Mouse (Mus musculus) heart, embryonic 12.5 days (tissue): ENCODE data around the gene Tmem178. TPM values are rescaled to one million over a fixed set of nuclear protein-coding genes. Genes with fewer than 3 reads are reported as not detected.

ENCODE experiments used
- ATAC-seq: fragments of 200-750 bp; cut with Nextera tagmentation; 2 replicates; pipeline ENCODE4 v1.8.0; 2017; ENCODE audit warnings: moderate TSS enrichment, moderate library complexity; ENCODE audit not compliant: insufficient number of reproducible peaks, low FRiP score
- H3K27ac ChIP-seq: fragments of 300-500 bp; sonication (generic); 2 replicates; pipeline ENCODE4 v1.5.1; 2016; ENCODE audit warnings: mild to moderate bottlenecking, moderate library complexity; ENCODE audit not compliant: poor library complexity, severe bottlenecking
- H3K27me3 ChIP-seq: fragments of 300-500 bp; sonication (generic); replicated peaks from 2 replicates; pipeline ENCODE4 v1.6.1; 2016; ENCODE audit warnings: mild to moderate bottlenecking, moderate library complexity
- H3K36me3 ChIP-seq: fragments of 300-500 bp; sonication (generic); 2 replicates; pipeline ENCODE4 v1.6.1; 2016; ENCODE audit warnings: mild to moderate bottlenecking, moderate library complexity
- H3K4me1 ChIP-seq: fragments of 300-500 bp; sonication (generic); replicated peaks from 2 replicates; pipeline ENCODE4 v1.6.1; 2016; ENCODE audit warnings: mild to moderate bottlenecking
- H3K4me2 ChIP-seq: fragments of 300-500 bp; sonication (generic); 2 replicates; pipeline ENCODE4 v1.6.1; 2016; ENCODE audit warnings: mild to moderate bottlenecking, moderate library complexity
- H3K4me3 ChIP-seq: fragments of 300-500 bp; sonication (generic); 2 replicates; pipeline ENCODE4 v1.5.1; 2016; ENCODE audit warnings: mild to moderate bottlenecking
- H3K9ac ChIP-seq: fragments of 300-500 bp; sonication (generic); 2 replicates; pipeline ENCODE4 v1.6.1; 2016; ENCODE audit warnings: mild to moderate bottlenecking, moderate library complexity
- H3K9me3 ChIP-seq: fragments of 300-500 bp; sonication (generic); replicated peaks from 2 replicates; pipeline ENCODE4 v1.6.1; 2016; ENCODE audit warnings: mild to moderate bottlenecking, moderate library complexity
- whole genome bisulfite sequencing: fragments of 180-500 bp; shearing (Covaris S2); methylation state at CpG from one replicate; pipeline ENCODE4 v1.1.7; 2016; 5-methylcytosine and 5-hydroxymethylcytosine counted together
- polyA plus RNA-seq: library from polyadenylated mRNA; unstranded; fragments of >200 nt; fragmentation: Nextera tagmentation; extraction: Ambion mirVana; gene quantifications from 2 replicates; pipeline ENCODE4 v1.2.1, GENCODE M21; 2016

The Tmem178 gene
- polyA plus RNA-seq, 1 experiment from 2014 or later = 8.7 TPM

- Histone ChIP-seq H3K27ac (no peak overlapping the region), H3K4me1 (peaks cover 16% of the 10 kb centered on the region), H3K4me3 (no peak overlapping the region), H3K4me2 (no peak overlapping the region), H3K9ac (no peak overlapping the region), H3K9me3 (no peaks in the 10 kb centered on the region), H3K36me3 (no peaks in the 10 kb centered on the region), H3K27me3 (no peaks in the 10 kb centered on the region)
- no peak for ATAC-seq
- 72% methylated on average over 10 of the region's 10 CpGs for WGBS
Observed at GRCm38 (mm10) chr17:80921286-80922134, 22.9 kb upstream of the Tmem178 start.

- H3K4me3 ChIP-seq = no peak overlapping the region
- no peaks in the 10 kb centered on the region for H3K27me3 ChIP-seq
- H3K4me1 ChIP-seq = 0 out of 2 replicates have a peak, but pooled peaks cover 5% of the 10 kb centered on the region
- H3K9ac ChIP-seq = no peak overlapping the region
- no peak overlapping the region for H3K27ac ChIP-seq
- 79% methylated on average over 3 of the region's 3 CpGs for WGBS
- H3K4me2 ChIP-seq = no peak overlapping the region
- no peaks in the 10 kb centered on the region for H3K36me3 ChIP-seq
- H3K9me3 ChIP-seq = no peaks in the 10 kb centered on the region
- no peak for ATAC-seq
Observed at GRCm38 (mm10) chr17:80925554-80925953, 18.9 kb upstream of the Tmem178 start.

GRCm38 (mm10) chr17:80927151-80927550 lies 17.3 kb upstream of the Tmem178 start:
- Histone ChIP-seq H3K4me2 (no peak overlapping the region), H3K27me3 (no peaks in the 10 kb centered on the region), H3K36me3 (no peaks in the 10 kb centered on the region), H3K9ac (no peak overlapping the region), H3K4me1 (no peaks in the 10 kb centered on the region), H3K9me3 (no peaks in the 10 kb centered on the region), H3K27ac (no peak overlapping the region), H3K4me3 (no peak overlapping the region)
- WGBS = 91% methylated on average over 2 of the region's 2 CpGs
- no peak for ATAC-seq

GRCm38 (mm10) chr17:80932716-80933115 lies 11.7 kb upstream of the Tmem178 start:
- Histone ChIP-seq H3K4me3 (no peak overlapping the region), H3K27ac (no peak overlapping the region), H3K36me3 (no peaks in the 10 kb centered on the region), H3K9me3 (no peaks in the 10 kb centered on the region), H3K4me2 (peak overlapping the region; percentile 28; the same call in 1 of the 2 replicates), H3K4me1 (peaks cover 12% of the 10 kb centered on the region), H3K27me3 (no peaks in the 10 kb centered on the region; the same call in 1 of the 2 replicates), H3K9ac (no peak overlapping the region)
- no peak for ATAC-seq
- 85% methylated on average over 3 of the region's 3 CpGs for WGBS

- no peaks in the 10 kb centered on the region for H3K9me3 ChIP-seq
- ATAC-seq = peak; percentile 39; the same call in 1 of the 2 replicates
- peak overlapping the region; percentile 7; the same call in 1 of the 2 replicates for H3K4me3 ChIP-seq
- H3K27ac ChIP-seq = peak overlapping the region; percentile 84
- H3K4me1 ChIP-seq = peaks cover 12% of the 10 kb centered on the region
- peak overlapping the region; percentile 48; the same call in 1 of the 2 replicates for H3K9ac ChIP-seq
- peak overlapping the region; percentile 57 for H3K4me2 ChIP-seq
- 46% methylated on average over 11 of the region's 11 CpGs for WGBS
- no peaks in the 10 kb centered on the region; the same call in 1 of the 2 replicates for H3K27me3 ChIP-seq
- no peaks in the 10 kb centered on the region for H3K36me3 ChIP-seq
Observed at GRCm38 (mm10) chr17:80933401-80934029, 10.9 kb upstream of the Tmem178 start.

- no peak overlapping the region for H3K9ac ChIP-seq
Observed at GRCm38 (mm10) chr17:80935807-80936519, 8.5 kb upstream of the Tmem178 start.

GRCm38 (mm10) chr17:80936521-80936920 lies 7.9 kb upstream of the Tmem178 start:
- no peak for ATAC-seq
- no peaks in the 10 kb centered on the region for H3K36me3 ChIP-seq
- H3K9ac ChIP-seq = no peak overlapping the region
- peaks cover 12% of the 10 kb centered on the region for H3K4me1 ChIP-seq
- WGBS = 66% methylated on average over 5 of the region's 5 CpGs
- H3K27me3 ChIP-seq = no peaks in the 10 kb centered on the region; the same call in 1 of the 2 replicates
- no peak overlapping the region for H3K4me3 ChIP-seq
- H3K27ac ChIP-seq = no peak overlapping the region
- H3K4me2 ChIP-seq = no peak overlapping the region
- no peaks in the 10 kb centered on the region for H3K9me3 ChIP-seq

More at GRCm38 (mm10) chr17:80935807-80936519, 8.5 kb upstream of the Tmem178 start:
- H3K4me2 ChIP-seq = no peak overlapping the region
- no peak overlapping the region for H3K4me3 ChIP-seq
- peaks cover 12% of the 10 kb centered on the region for H3K4me1 ChIP-seq
- no peaks in the 10 kb centered on the region for H3K9me3 ChIP-seq
- no peak overlapping the region for H3K27ac ChIP-seq
- ATAC-seq = peak; percentile 29; the same call in 1 of the 2 replicates
- no peaks in the 10 kb centered on the region for H3K36me3 ChIP-seq
- no peaks in the 10 kb centered on the region; the same call in 1 of the 2 replicates for H3K27me3 ChIP-seq
- WGBS = 75% methylated on average over 10 of the region's 10 CpGs

- 75% methylated on average over 7 of the region's 7 CpGs for WGBS
- Histone ChIP-seq H3K4me3 (no peak overlapping the region), H3K27ac (no peak overlapping the region), H3K4me1 (no peaks in the 10 kb centered on the region), H3K27me3 (peaks cover 6% of the 10 kb centered on the region; the same call in 1 of the 2 replicates), H3K9ac (no peak overlapping the region), H3K36me3 (no peaks in the 10 kb centered on the region), H3K9me3 (no peaks in the 10 kb centered on the region), H3K4me2 (no peak overlapping the region)
- ATAC-seq = no peak
Observed at GRCm38 (mm10) chr17:80939833-80940232, 4.6 kb upstream of the Tmem178 start.

- ATAC-seq = no peak
- Histone ChIP-seq H3K4me3 (no peak overlapping the region), H3K4me1 (no peaks in the 10 kb centered on the region), H3K27ac (no peak overlapping the region), H3K9ac (no peak overlapping the region), H3K27me3 (peaks cover 15% of the 10 kb centered on the region; the same call in 1 of the 2 replicates), H3K36me3 (no peaks in the 10 kb centered on the region), H3K9me3 (no peaks in the 10 kb centered on the region), H3K4me2 (no peak overlapping the region)
- 62% methylated on average over 11 of the region's 11 CpGs for WGBS
Observed at GRCm38 (mm10) chr17:80941857-80942256, 2.6 kb upstream of the Tmem178 start.

- 6% methylated on average over 24 of the region's 26 CpGs for WGBS
- Histone ChIP-seq H3K36me3 (no peaks in the 10 kb centered on the region), H3K4me3 (peak overlapping the region; percentile 65), H3K27ac (no peak overlapping the region), H3K9ac (peak overlapping the region; percentile 88), H3K27me3 (peaks cover 19% of the 10 kb centered on the region; the same call in 1 of the 2 replicates), H3K4me1 (no peaks in the 10 kb centered on the region), H3K4me2 (peak overlapping the region; percentile 93), H3K9me3 (no peaks in the 10 kb centered on the region)
- no peak for ATAC-seq
Observed at GRCm38 (mm10) chr17:80943835-80944529, 450 bp upstream of the Tmem178 start.
